Mouse (Mus musculus) hindbrain, embryonic 10.5 days (tissue): Measurements from ENCODE around the gene Serpina5. TPM values are rescaled to one million over a fixed set of nuclear protein-coding genes. Genes with fewer than 3 reads are reported as not detected.
"Not testable (repeated sequence)": the region's sequence is repeated elsewhere in the genome, so short reads cannot be mapped to it uniquely, and the experiment has no call there.

Experiments
- DNase-seq: peaks from one replicate; pipeline ENCODE4 v3.0.0-alpha.2; 2017; ENCODE audit warnings: low spot score
- H3K27ac ChIP-seq: fragments of 300-500 bp; sonication (generic); 2 replicates; pipeline ENCODE4 v1.5.1; 2016; ENCODE audit warnings: mild to moderate bottlenecking, moderate library complexity
- H3K27me3 ChIP-seq: fragments of 300-500 bp; sonication (generic); 2 replicates; pipeline ENCODE4 v1.6.1; 2016; ENCODE audit warnings: mild to moderate bottlenecking; ENCODE audit not compliant: poor library complexity, insufficient read depth, severe bottlenecking
- H3K36me3 ChIP-seq: fragments of 300-500 bp; sonication (generic); 2 replicates; pipeline ENCODE4 v1.6.1; 2016; ENCODE audit warnings: mild to moderate bottlenecking, moderate library complexity
- H3K4me1 ChIP-seq: fragments of 300-500 bp; sonication (generic); replicated peaks from 2 replicates; pipeline ENCODE4 v1.6.1; 2016; ENCODE audit warnings: mild to moderate bottlenecking
- H3K4me3 ChIP-seq: fragments of 300-500 bp; sonication (generic); 2 replicates; pipeline ENCODE4 v1.5.1; 2016; ENCODE audit warnings: mild to moderate bottlenecking, moderate library complexity
- H3K9me3 ChIP-seq: fragments of 300-500 bp; sonication (generic); 2 replicates; pipeline ENCODE4 v1.6.1; 2016; ENCODE audit warnings: mild to moderate bottlenecking, moderate library complexity
- WGBS: fragments of 180-500 bp; shearing (Covaris S2); methylation state at CpG from one replicate; pipeline ENCODE4 v1.1.7; 2016; 5-methylcytosine and 5-hydroxymethylcytosine counted together
- polyA plus RNA-seq: library from polyadenylated mRNA; unstranded; fragments of >200 nt; fragmentation: Nextera tagmentation; extraction: Ambion mirVana; gene quantifications from 2 replicates; pipeline ENCODE4 v1.2.1, GENCODE M21; 2016

Gene Serpina5
- polyA plus RNA-seq, 1 experiment from 2014 or later, result not detected

- H3K9me3 ChIP-seq, result no peaks in the 10 kb centered on the region
- H3K27ac ChIP-seq, result no peak overlapping the region
- H3K4me3 ChIP-seq, result no peak overlapping the region
- DNase-seq, result no peak
- WGBS, result 80% methylated on average over 2 of the region's 2 CpGs
- no peaks in the 10 kb centered on the region for H3K4me1 ChIP-seq
- no peaks in the 10 kb centered on the region for H3K27me3 ChIP-seq
- no peaks in the 10 kb centered on the region for H3K36me3 ChIP-seq
Measured at GRCm38 (mm10) chr12:104090119-104090518, 10.8 kb upstream of the Serpina5 start.

GRCm38 (mm10) chr12:104091303-104091702, 9.6 kb upstream of the Serpina5 start:
- Histone ChIP-seq H3K4me1 (no peaks in the 10 kb centered on the region), H3K4me3 (no peak overlapping the region), H3K36me3 (no peaks in the 10 kb centered on the region), H3K27ac (no peak overlapping the region), H3K9me3 (no peaks in the 10 kb centered on the region), H3K27me3 (no peaks in the 10 kb centered on the region)
- DNase-seq, result no peak
- 81% methylated on average over 1 of the region's 1 CpGs for WGBS

DNA sequence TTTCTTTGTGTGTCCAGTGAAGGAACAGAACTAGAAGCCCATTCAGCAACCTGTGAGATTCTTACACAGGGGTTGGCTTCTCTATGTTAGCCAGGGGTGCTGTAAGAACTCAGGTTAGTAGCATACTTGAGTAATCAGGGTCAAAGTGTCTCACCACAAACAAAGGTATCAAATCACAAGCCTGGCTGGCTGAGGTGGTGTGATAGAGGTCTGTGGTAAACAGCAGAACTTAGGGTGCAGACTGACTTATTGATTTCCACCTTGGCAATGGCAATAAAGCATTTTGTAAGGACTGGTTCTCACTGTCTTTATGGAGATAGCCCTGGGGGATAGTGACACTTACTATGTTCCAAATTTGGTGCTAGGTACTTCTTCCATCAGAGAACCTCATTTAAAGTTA, 4.9 kb downstream of the Serpina5 start:
- no peak for DNase-seq
- Histone ChIP-seq H3K36me3 (no peaks in the 10 kb centered on the region), H3K4me1 (no peaks in the 10 kb centered on the region), H3K4me3 (no peak overlapping the region), H3K27me3 (no peaks in the 10 kb centered on the region), H3K27ac (no peak overlapping the region), H3K9me3 (no peaks in the 10 kb centered on the region)

GRCm38 (mm10) chr12:104106919-104107318, 6.0 kb downstream of the Serpina5 start:
- DNase-seq, result no peak
- Histone ChIP-seq H3K36me3 (no peaks in the 10 kb centered on the region), H3K27me3 (no peaks in the 10 kb centered on the region), H3K4me3 (no peak overlapping the region), H3K9me3 (no peaks in the 10 kb centered on the region), H3K4me1 (no peaks in the 10 kb centered on the region), H3K27ac (no peak overlapping the region)

DNA sequence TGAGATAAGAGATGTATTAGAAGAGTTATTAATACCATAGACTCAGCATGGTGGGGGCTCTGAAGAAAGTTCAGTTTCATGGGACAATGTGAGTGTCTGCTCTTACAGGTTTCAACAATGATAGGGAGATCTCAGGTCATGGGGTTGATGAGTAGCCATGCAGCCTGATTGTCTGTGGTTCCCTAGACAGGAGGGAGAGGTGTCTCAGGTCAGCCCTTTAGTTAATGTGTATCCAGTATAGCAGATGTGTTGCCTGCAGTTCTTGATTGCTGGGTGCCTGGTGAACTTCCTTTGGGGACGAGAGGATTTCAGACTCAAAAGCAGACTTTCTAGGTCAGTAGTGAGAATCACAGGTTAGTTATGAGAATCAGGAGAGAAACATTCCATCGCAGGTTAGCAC, 7.6 kb downstream of the Serpina5 start:
- WGBS, result 87% methylated on average over 2 of the region's 2 CpGs
- Histone ChIP-seq H3K9me3 (no peaks in the 10 kb centered on the region), H3K4me1 (no peaks in the 10 kb centered on the region), H3K36me3 (no peaks in the 10 kb centered on the region), H3K27ac (no peak overlapping the region), H3K27me3 (no peaks in the 10 kb centered on the region), H3K4me3 (no peak overlapping the region)
- no peak for DNase-seq

- not testable (repeated sequence) for H3K9me3 ChIP-seq, H3K36me3 ChIP-seq, H3K4me3 ChIP-seq, H3K27me3 ChIP-seq, H3K27ac ChIP-seq, H3K4me1 ChIP-seq, DNase-seq
- WGBS, result 88% methylated on average over 11 of the region's 11 CpGs
Measured at GRCm38 (mm10) chr12:104112333-104112732, 11.4 kb downstream of the Serpina5 start, which contains the start of gene Serpina3a. Serpina3a (plus strand) TSS chr12:104112724.

GRCm38 (mm10) chr12:104114921-104115579, 14.1 kb downstream of the Serpina5 start:
- 75% methylated on average over 3 of the region's 3 CpGs for WGBS
- Histone ChIP-seq H3K27ac (no peak overlapping the region), H3K36me3 (no peaks in the 10 kb centered on the region), H3K27me3 (no peaks in the 10 kb centered on the region), H3K4me3 (no peak overlapping the region), H3K9me3 (no peaks in the 10 kb centered on the region), H3K4me1 (no peaks in the 10 kb centered on the region)
- no peak for DNase-seq

DNA sequence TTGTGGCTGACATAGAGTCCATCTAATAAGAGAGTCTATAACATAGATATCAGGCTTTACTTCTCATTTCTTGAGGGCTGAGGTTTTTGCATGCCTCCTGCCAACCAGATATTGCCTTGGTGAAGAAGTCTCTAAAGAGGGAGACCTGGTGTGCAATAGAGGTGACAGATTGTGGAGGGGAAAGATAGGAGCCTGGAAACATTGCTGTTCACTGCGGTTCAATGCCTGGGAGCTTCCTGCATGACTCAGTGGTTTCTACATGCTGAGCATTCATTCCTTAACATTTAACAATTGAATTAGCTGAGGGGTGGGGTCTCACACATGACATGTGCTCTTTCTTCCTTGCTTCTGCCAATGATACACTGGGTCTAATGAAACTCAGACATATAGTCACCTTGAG, 22.2 kb downstream of the Serpina5 start:
- H3K27me3 ChIP-seq, result no peaks in the 10 kb centered on the region
- H3K27ac ChIP-seq, result no peak overlapping the region
- H3K4me1 ChIP-seq, result no peaks in the 10 kb centered on the region; the same call in 1 of the 2 replicates
- no peak for DNase-seq
- no peaks in the 10 kb centered on the region for H3K9me3 ChIP-seq
- no peak overlapping the region for H3K4me3 ChIP-seq
- H3K36me3 ChIP-seq, result no peaks in the 10 kb centered on the region
- WGBS, result 84% methylated on average over 1 of the region's 1 CpGs

DNA sequence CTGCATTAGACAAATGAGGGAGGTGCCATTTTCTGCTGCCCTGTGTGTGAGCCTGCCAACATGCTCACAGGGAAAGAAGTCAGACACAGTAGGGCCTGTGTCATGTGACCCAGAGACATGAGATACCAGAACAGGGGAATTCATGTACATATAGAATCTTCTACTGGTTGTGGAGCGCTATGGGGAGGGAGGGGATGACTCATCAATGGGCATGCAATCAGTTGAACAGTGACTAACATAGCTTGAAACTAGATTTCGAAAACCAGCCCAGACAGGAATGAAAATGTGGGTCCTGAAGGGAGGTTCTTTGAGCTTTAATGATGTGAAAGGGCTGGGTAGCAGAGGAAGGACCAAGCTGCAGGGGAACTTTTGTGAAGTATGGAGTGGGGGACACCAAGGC, 23.1 kb downstream of the Serpina5 start:
- no peak for DNase-seq
- Histone ChIP-seq H3K36me3 (no peaks in the 10 kb centered on the region), H3K27ac (no peak overlapping the region), H3K27me3 (no peaks in the 10 kb centered on the region), H3K9me3 (no peaks in the 10 kb centered on the region), H3K4me3 (no peak overlapping the region), H3K4me1 (no peaks in the 10 kb centered on the region; the same call in 1 of the 2 replicates)
- WGBS, result 89% methylated on average over 2 of the region's 2 CpGs

- H3K9me3 ChIP-seq, result no peaks in the 10 kb centered on the region
- no peak overlapping the region for H3K27ac ChIP-seq
- DNase-seq, result no peak
- H3K4me1 ChIP-seq, result no peaks in the 10 kb centered on the region; the same call in 1 of the 2 replicates
- WGBS, result 91% methylated on average over 5 of the region's 5 CpGs
- H3K36me3 ChIP-seq, result no peaks in the 10 kb centered on the region
- no peak overlapping the region for H3K4me3 ChIP-seq
- H3K27me3 ChIP-seq, result no peaks in the 10 kb centered on the region
Measured at GRCm38 (mm10) chr12:104125021-104125560, 24.2 kb downstream of the Serpina5 start.

DNA sequence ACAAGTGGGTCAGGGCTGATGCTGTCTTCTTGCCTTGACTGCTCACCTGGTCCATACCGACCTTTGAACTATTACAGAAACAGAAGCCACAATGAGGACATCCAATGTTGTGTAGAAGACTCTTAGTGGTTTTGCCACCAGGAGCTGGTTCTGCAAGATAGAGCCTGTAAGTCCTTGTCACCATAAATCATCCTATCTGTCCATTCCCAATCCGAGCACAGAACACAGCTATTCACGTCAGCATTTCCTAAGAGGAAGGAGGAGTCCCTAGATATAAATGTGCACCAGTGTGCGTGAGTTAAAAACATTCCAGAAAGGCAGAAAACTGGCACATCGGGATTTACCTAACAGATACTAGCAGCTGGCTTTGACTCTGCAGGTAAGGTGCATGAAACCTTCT, 26.8 kb downstream of the Serpina5 start, which contains the start of gene Serpina3b:
Serpina3b (plus strand) TSS at position 301 of the 400 bp plus-strand sequence.
- no peaks in the 10 kb centered on the region for H3K27me3 ChIP-seq
- H3K4me3 ChIP-seq, result no peak within 1 kb of the TSS
- no peaks in the 10 kb centered on the region for H3K9me3 ChIP-seq
- no peaks in the 10 kb centered on the region for H3K36me3 ChIP-seq
- no peaks in the 10 kb centered on the region; the same call in 1 of the 2 replicates for H3K4me1 ChIP-seq
- no peak for DNase-seq
- WGBS, result 90% methylated on average over 5 of the region's 5 CpGs
- H3K27ac ChIP-seq, result no peak within 1 kb of the TSS

DNA sequence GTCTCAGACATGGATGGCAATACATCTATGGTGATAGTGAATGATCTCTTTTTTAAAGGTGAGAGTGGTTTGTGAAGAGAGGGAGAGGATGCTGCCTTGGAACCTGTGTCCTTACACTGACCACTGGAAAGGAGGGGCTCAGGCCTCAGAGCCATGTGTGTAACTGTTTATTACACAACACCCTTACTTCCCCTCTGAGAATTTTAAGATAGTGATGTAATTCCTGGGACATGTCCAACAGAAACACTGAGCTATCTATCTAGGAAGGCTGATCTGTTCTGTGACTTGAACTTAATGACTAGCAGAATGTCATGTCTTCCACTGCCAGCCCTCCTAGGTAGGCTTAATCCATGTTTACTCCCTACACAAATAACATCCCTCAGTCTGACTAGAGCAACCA, 30.1 kb downstream of the Serpina5 start:
- H3K36me3 ChIP-seq, result no peaks in the 10 kb centered on the region

GRCm38 (mm10) chr12:104138216-104138615, 37.3 kb downstream of the Serpina5 start:
- WGBS, result 81% methylated on average over 2 of the region's 2 CpGs
- DNase-seq, result no peak

More for the DNA sequence above, 30.1 kb downstream of the Serpina5 start:
- H3K9me3 ChIP-seq, result no peaks in the 10 kb centered on the region
- no peak for DNase-seq
- no peaks in the 10 kb centered on the region; the same call in 1 of the 2 replicates for H3K4me1 ChIP-seq
- no peak overlapping the region for H3K4me3 ChIP-seq
- no peak overlapping the region for H3K27ac ChIP-seq
- no peaks in the 10 kb centered on the region for H3K27me3 ChIP-seq

More at GRCm38 (mm10) chr12:104138216-104138615, 37.3 kb downstream of the Serpina5 start:
- Histone ChIP-seq H3K27me3 (no peaks in the 10 kb centered on the region), H3K36me3 (no peaks in the 10 kb centered on the region), H3K4me1 (no peaks in the 10 kb centered on the region), H3K9me3 (no peaks in the 10 kb centered on the region), H3K4me3 (no peak overlapping the region), H3K27ac (no peak overlapping the region)
